8 mouse cellular contexts compared by ENCODE assay signal in genomic region chr10:60191796-60192195, GRCm38 (mm10). TPM values are rescaled to one million over a fixed set of nuclear protein-coding genes. Genes with fewer than 3 reads are reported as not detected.
DNase-seq lines count a peak whose midpoint lies in the region; ATAC-seq lines count a peak whose summit lies in the region.

No protein-coding gene starts in this region.

- WGBS in midbrain, embryonic 11.5 days = 0% methylated on average over 17 of the region's 17 CpGs

- no peak overlapping the region for H3K27ac ChIP-seq in midbrain, embryonic 11.5 days (ENCODE audit: low read depth, low read length)

- no peaks in the 10 kb centered on the region for H3K27me3 ChIP-seq in midbrain, embryonic 11.5 days (ENCODE audit: control insufficient read depth, insufficient read depth, low read length)

- H3K4me1 ChIP-seq in midbrain, embryonic 11.5 days (ENCODE audit: control insufficient read depth, insufficient read depth, low read length) = peaks cover 17% of the 10 kb centered on the region

- no peaks in the 10 kb centered on the region for H3K9me3 ChIP-seq in midbrain, embryonic 11.5 days (ENCODE audit: control insufficient read depth, low read length)

- intact Hi-C loops in gastrocnemius, postnatal 36 days (cut with DNase I) = loop anchor here (2.0 kb wide), 2 partner anchors 43 to 47 kb away; no protein-coding TSS in a partner anchor
- intact Hi-C loops in left cerebral cortex, postnatal 4 days (cut with DNase I) = no loop called here

- H3K9ac ChIP-seq in midbrain, embryonic 11.5 days (ENCODE audit: low read length) = peak overlapping the region; percentile 48; the same call in 1 of the 2 replicates

- peak; percentile 28; the same call in 1 of the 2 replicates for ATAC-seq in midbrain, embryonic 11.5 days (ENCODE audit: low FRiP score)
- ATAC-seq in erythroblast, adult 5-6 weeks (replicated peaks; ENCODE audit: low FRiP score, poor library complexity, severe bottlenecking) = no peak; the same call in 1 of the 2 replicates

- DNase-seq in adipocyte (ENCODE audit: low spot score) = peak; percentile 78
- peak; percentile 90 for DNase-seq in embryo, embryonic 10 days (ENCODE audit: low spot score)
- DNase-seq in gastrocnemius, postnatal 36 days = peak; percentile 70 to 74
- DNase-seq in kidney, adult 11 months = peak; percentile 64
- peak; percentile 81 for DNase-seq in left cerebral cortex, postnatal 4 days
- DNase-seq in midbrain, embryonic 11.5 days (ENCODE audit: low spot score, missing footprints) = peak; percentile 99
- peak; percentile 47 to 73 for DNase-seq in right cerebral cortex, postnatal 36 days (ENCODE audit: low spot score in 2 of 2)

- H3K4me3 ChIP-seq in midbrain, embryonic 11.5 days (ENCODE audit: low read depth, low read length) = peak overlapping the region; percentile 25

- H3K4me2 ChIP-seq in midbrain, embryonic 11.5 days = peak overlapping the region; percentile 62

- H3K36me3 ChIP-seq in midbrain, embryonic 11.5 days (ENCODE audit: control insufficient read depth, insufficient read depth, low read length) = no peaks in the 10 kb centered on the region

RNA-seq across cellular contexts. Expression of gene Chst3, which starts 27.3 kb away (rescaled TPM):
- total RNA-seq in gastrocnemius, postnatal 36 days (2021) = under 1 TPM; 0.36 to 0.37 TPM
- 1 to 10 TPM; 2.6 to 2.8 TPM for total RNA-seq in left cerebral cortex, postnatal 4 days (2021)
- 0.97 and 1.2 TPM in 2 replicates for polyA plus RNA-seq in midbrain, embryonic 11.5 days (2014; fragmentation: Nextera tagmentation; extraction: Ambion mirVana)
- total RNA-seq in erythroblast, adult 5-6 weeks (2015; ENCODE audit: low replicate concordance) = not detected in 2 replicates
- total RNA-seq in erythroblast, adult 5-6 weeks (2017; ENCODE audit: low replicate concordance) = not detected in 2 replicates
